Mouse (Mus musculus) cerebellum, adult 2 months (tissue): ENCODE measurements around the gene Tbl1x. TPM values are rescaled to one million over a fixed set of nuclear protein-coding genes. Genes with fewer than 3 reads are reported as not detected.

ENCODE experiments used
- DNase-seq, 2 experiments: peaks; one replicate each; pipeline ENCODE4 v3.0.0; 2021
- H3K27ac ChIP-seq: fragments of 200-500 bp; 2 replicates; pipeline ENCODE4 v1.5.1; 2012; ENCODE audit warnings: low read length, control low read depth, inconsistent platforms; ENCODE audit not compliant: insufficient read depth
- H3K27me3 ChIP-seq: fragments of 200-500 bp; 2 replicates; pipeline ENCODE4 v1.6.1; 2012; ENCODE audit warnings: inconsistent platforms, mild to moderate bottlenecking, low read length, moderate library complexity; ENCODE audit not compliant: control insufficient read depth, insufficient read depth
- H3K4me1 ChIP-seq: fragments of 200-500 bp; 2 replicates; pipeline ENCODE4 v1.6.1; 2011; ENCODE audit warnings: low read length; ENCODE audit not compliant: control insufficient read depth, insufficient read depth
- H3K4me3 ChIP-seq: fragments of 200-500 bp; replicated peaks from 2 replicates; pipeline ENCODE3; 2011; ENCODE audit warnings: mild to moderate bottlenecking, low read depth, low read length, control low read depth; ENCODE audit not compliant: insufficient read depth
- CTCF ChIP-seq: fragments of 200-500 bp; IDR thresholded peaks from 2 replicates; pipeline ENCODE4 v1.5.1; 2011; ENCODE audit warnings: low read depth, mild to moderate bottlenecking, control low read depth, low read length, moderate library complexity, borderline replicate concordance; ENCODE audit not compliant: insufficient read depth
- POLR2A ChIP-seq: fragments of 200-500 bp; IDR thresholded peaks from 2 replicates; pipeline ENCODE4 v1.6.1; 2011; ENCODE audit warnings: low read length, control low read depth, borderline replicate concordance; ENCODE audit not compliant: insufficient read depth
- WGBS: fragments of 180-500 bp; shearing (Covaris S2); methylation state at CpG from one replicate; pipeline ENCODE4 v1.1.7; 2018; 5-methylcytosine and 5-hydroxymethylcytosine counted together
- polyA plus RNA-seq: library from polyadenylated mRNA; depleted of rRNA; stranded (reverse); fragments of >200 nt; gene quantifications from 2 replicates; pipeline ENCODE4 v1.2.3, GENCODE M21; 2012

Gene Tbl1x
- polyA plus RNA-seq, 1 experiment = 30.1 TPM

DNA sequence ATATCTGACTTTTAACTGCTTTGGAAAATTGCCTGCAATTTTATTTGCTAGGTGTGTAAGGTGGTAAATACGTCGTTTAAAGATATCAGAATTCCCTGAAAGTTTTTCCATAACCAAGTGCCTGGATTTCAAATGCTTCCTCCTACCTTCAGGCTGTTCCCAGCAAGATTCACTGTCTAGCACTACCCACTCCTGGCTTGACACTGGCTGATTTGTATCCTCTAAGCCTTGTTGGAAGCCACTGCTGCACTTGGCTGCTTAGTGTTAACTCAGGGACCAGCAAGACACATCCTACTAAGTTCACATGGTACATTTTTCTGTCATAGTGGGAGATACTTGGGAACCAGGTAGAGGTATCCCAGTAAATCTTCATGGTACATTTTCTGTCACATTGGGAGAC, 52.8 kb downstream of the Tbl1x start:
- Histone ChIP-seq H3K27me3 (no peaks in the 10 kb centered on the region), H3K27ac (no peak overlapping the region), H3K4me1 (peaks cover 12% of the 10 kb centered on the region; the same call in 1 of the 2 replicates), H3K4me3 (no peak overlapping the region)
- no peak for DNase-seq
- no peak for TF ChIP-seq POLR2A
- no peak for TF ChIP-seq CTCF
- 84% methylated on average over 2 of the region's 2 CpGs for WGBS

DNA sequence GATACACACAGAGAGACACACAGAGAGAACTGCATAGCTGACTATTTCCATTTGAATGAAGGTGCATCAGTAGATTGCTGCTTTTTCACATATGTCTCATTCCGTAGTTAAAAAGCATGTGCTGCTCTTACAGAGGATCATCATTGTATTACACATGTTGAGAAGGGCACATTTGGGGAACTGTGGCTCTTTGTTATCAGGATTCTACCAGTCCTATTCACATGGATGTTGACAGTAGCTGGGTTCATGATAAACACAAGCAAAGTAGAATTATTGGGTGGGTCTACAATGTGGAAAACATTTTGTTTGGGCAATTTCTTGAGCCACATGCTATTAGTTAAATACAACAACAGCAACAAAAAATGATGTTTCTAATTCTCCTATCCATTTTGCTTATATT, 55.9 kb downstream of the Tbl1x start:
- no peak overlapping the region for H3K4me3 ChIP-seq
- TF ChIP-seq CTCF = no peak
- WGBS = 88% methylated on average over 1 of the region's 1 CpGs
- no peak overlapping the region for H3K27ac ChIP-seq
- no peak for DNase-seq
- H3K27me3 ChIP-seq = no peaks in the 10 kb centered on the region
- peaks cover 7% of the 10 kb centered on the region; the same call in 1 of the 2 replicates for H3K4me1 ChIP-seq

DNA sequence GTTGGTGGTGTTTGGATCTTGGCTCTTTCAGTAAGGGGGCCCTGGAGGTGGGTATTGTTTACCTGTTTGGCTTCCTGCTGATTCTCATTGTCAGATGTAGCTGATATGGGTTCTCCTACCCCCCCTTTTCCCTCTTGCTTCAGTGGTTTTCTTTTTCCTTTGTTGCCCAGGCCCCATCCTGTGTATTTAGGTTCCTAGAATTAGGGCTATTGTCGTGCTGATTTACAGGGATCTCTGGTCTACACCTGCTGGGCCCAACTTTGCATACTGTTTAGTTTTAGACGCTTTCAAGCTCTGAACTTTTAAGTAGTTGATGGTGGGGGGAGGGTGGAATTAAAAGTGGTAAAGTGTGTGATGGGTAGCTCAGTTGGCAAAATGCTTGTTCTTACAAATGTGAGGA, 57.2 kb downstream of the Tbl1x start:
- Histone ChIP-seq H3K4me1 (peaks cover 3% of the 10 kb centered on the region; the same call in 1 of the 2 replicates), H3K27me3 (no peaks in the 10 kb centered on the region), H3K4me3 (no peak overlapping the region), H3K27ac (no peak overlapping the region)
- TF ChIP-seq POLR2A (no peak), CTCF (no peak)
- whole genome bisulfite sequencing = 51% methylated on average over 2 of the region's 2 CpGs
- DNase-seq = no peak

DNA sequence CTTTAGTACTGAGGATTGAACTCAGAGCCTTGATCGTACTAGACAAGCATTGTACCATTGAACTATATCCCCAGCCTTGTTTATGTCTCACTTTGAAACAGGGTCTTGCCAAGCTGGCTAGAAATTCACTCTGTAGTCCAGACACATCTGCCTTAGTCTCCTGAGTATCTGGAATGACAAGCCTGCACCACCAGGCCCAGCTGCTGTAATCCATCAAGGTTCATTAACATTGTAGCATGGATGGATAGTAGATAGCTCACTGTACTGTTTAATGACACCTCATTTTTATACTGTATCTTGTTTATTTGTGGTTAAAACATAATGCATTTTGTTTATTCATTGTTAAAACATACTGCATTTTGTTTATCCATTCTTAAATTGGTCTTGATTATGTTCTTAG, 62.9 kb downstream of the Tbl1x start:
- Histone ChIP-seq H3K4me3 (no peak overlapping the region), H3K4me1 (no peaks in the 10 kb centered on the region), H3K27me3 (no peaks in the 10 kb centered on the region), H3K27ac (no peak overlapping the region)
- no peak for TF ChIP-seq POLR2A
- no peak for TF ChIP-seq CTCF
- WGBS = 79% methylated on average over 1 of the region's 1 CpGs
- DNase-seq = no peak

DNA sequence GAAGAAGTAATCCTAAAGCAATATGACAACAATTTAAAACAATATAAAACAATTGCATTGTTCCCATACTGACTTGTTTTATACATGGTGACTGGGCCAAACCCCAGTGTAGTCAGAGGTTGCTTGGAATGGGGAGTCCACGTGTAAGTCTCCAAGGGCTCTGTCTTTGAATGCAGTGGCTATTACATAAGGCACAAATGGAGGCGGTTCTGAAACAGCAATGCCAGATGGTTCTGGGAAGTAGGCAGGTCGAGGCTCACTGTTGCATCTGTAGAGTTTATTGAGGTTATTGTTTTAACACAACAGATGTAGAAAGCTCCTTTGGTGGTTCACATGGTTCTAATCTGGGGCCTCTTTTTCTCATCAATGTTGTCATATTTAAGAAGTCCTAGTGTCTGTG, 66.3 kb downstream of the Tbl1x start:
- WGBS = 22% methylated on average over 3 of the region's 3 CpGs
- Histone ChIP-seq H3K4me3 (no peak overlapping the region), H3K27me3 (no peaks in the 10 kb centered on the region), H3K4me1 (no peaks in the 10 kb centered on the region), H3K27ac (no peak overlapping the region)
- TF ChIP-seq CTCF (no peak), POLR2A (no peak)
- no peak for DNase-seq

DNA sequence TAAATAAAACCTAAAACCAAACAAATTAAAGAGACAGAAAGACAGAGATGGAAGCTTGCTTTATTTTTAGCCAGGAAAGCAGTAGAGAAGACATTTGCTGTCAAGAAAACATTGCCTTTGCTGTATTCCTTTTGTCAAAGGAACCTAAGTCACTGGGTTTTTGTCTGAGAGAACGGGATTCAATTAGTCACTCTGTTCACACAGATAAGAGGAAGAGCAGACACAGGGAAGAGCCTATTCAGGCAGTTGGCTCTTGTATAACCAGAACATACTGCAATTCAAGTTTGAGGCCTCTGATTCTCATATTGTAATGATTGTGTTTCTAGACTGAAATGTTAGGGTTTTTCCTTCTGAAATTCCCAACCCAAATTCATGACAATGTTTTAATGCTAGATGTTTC, 67.4 kb downstream of the Tbl1x start:
- Histone ChIP-seq H3K27me3 (no peaks in the 10 kb centered on the region), H3K4me3 (no peak overlapping the region), H3K4me1 (no peaks in the 10 kb centered on the region), H3K27ac (no peak overlapping the region)
- no peak for DNase-seq
- TF ChIP-seq CTCF (no peak), POLR2A (no peak)
- WGBS = 66% methylated on average over 1 of the region's 1 CpGs

DNA sequence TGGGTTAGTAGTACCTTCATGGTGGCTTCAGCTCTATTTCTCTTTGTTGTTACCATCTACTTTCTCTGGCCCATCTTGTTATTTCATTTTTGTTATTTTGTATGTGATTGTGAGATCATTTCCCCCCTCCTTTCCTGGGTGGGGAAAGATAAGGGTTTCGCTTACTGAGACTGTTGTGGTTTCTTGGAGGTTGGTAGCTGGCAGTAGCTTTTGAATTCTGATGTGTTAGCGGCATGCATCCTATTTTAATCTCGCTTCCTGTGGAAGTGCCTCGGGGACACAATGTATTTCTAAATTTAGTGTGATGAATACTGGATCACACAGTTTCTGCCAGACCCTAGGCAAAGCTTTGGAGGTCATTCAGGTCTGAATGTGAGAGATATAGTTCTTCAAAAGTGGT, 69.2 kb downstream of the Tbl1x start:
- Histone ChIP-seq H3K27ac (no peak overlapping the region), H3K27me3 (no peaks in the 10 kb centered on the region), H3K4me3 (no peak overlapping the region), H3K4me1 (no peaks in the 10 kb centered on the region)
- peak in 1 of 2 experiments; percentile 35 for DNase-seq
- TF ChIP-seq CTCF (no peak), POLR2A (no peak)
- WGBS = 13% methylated on average over 4 of the region's 4 CpGs

DNA sequence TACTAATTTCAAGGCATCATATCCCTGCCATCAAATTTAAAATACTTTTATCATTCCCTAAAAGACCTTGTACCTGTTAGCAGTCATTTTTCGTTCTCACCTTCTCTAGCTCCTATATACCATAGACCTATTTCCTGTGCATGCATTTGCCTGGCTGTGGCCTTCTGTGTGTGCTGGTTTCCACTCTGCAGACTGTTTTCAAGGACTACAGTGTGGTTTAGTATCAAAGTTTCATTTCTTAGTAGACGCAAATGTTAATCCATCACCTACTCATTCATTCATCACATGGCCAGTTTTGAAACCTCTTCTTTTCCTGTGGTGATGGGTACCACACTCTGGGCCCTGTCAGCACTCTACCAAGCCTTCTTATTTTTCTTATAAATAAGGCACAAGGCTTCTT, 75.2 kb downstream of the Tbl1x start:
- Histone ChIP-seq H3K4me1 (no peaks in the 10 kb centered on the region), H3K27me3 (no peaks in the 10 kb centered on the region), H3K27ac (no peak overlapping the region), H3K4me3 (no peak overlapping the region)
- TF ChIP-seq CTCF = no peak
- TF ChIP-seq POLR2A = no peak
- WGBS = 90% methylated on average over 2 of the region's 2 CpGs
- no peak for DNase-seq
